Mouse (Mus musculus) activated CD4-positive, CD25-positive, alpha-beta regulatory T cell, adult 4 months (primary cell): ENCODE measurements around the gene Psmb5. TPM values are rescaled to one million over a fixed set of nuclear protein-coding genes. Genes with fewer than 3 reads are reported as not detected.

Experiments
- polyA plus RNA-seq, 2 experiments: library from polyadenylated mRNA; unstranded; fragments of 100-300 nt; shearing (Covaris generic); gene quantifications; one replicate each; pipeline ENCODE4 v1.2.1; 2017

Psmb5 gene
- polyA plus RNA-seq, 2 experiments from 2014 or later, result 178 to 210 TPM

Other genes with a start within 250 kb of the Psmb5 start
- gene Slc7a7, start 200.2 kb downstream of the Psmb5 start, polyA plus RNA-seq, result 1 to 10 TPM in 1 of 2 experiments, under 1 TPM in 1; 0.54 to 1.1 TPM
- 100 to 1,000 TPM; 315 to 319 TPM for gene Mrpl52, start 191.1 kb downstream of the Psmb5 start, polyA plus RNA-seq
- under 1 TPM; 0.24 to 0.25 TPM for gene Mmp14, start 186.4 kb downstream of the Psmb5 start, polyA plus RNA-seq
- gene Lrp10, start 153.9 kb downstream of the Psmb5 start, polyA plus RNA-seq, result 10 to 100 TPM; 57.4 to 62.2 TPM
- under 1 TPM; 0.57 TPM for gene Rem2, start 141.9 kb downstream of the Psmb5 start, polyA plus RNA-seq
- 10 to 100 TPM; 31.4 to 32.9 TPM for gene Prmt5, start 100.5 kb downstream of the Psmb5 start, polyA plus RNA-seq
- gene Haus4, start 63.4 kb downstream of the Psmb5 start, polyA plus RNA-seq, result 10 to 100 TPM; 30.2 to 33.5 TPM
- under 1 TPM in 1 of 2 experiments, not detected in 1; 0.20 TPM for gene Ajuba, start 40.5 kb downstream of the Psmb5 start, polyA plus RNA-seq
- 1 to 10 TPM; 2.3 TPM for gene 4931414P19Rik, start 12.0 kb downstream of the Psmb5 start, polyA plus RNA-seq
- not detected for gene Psmb11, start 3.4 kb upstream of the Psmb5 start, polyA plus RNA-seq
- not detected for gene Gm17606, start 22.9 kb upstream of the Psmb5 start, polyA plus RNA-seq
- under 1 TPM; 0.16 to 0.31 TPM for gene Cdh24, start 23.3 kb upstream of the Psmb5 start, polyA plus RNA-seq
- gene 1700123O20Rik, start 68.2 kb upstream of the Psmb5 start, polyA plus RNA-seq, result 10 to 100 TPM; 91.8 to 93.8 TPM
- gene Acin1, start 68.9 kb upstream of the Psmb5 start, polyA plus RNA-seq, result 100 to 1,000 TPM; 136 to 148 TPM
- not detected for gene Gm29776, start 80.8 kb upstream of the Psmb5 start, polyA plus RNA-seq
- gene Cebpe, start 94.2 kb upstream of the Psmb5 start, polyA plus RNA-seq, result not detected
- not detected for gene Slc7a8, start 163.9 kb upstream of the Psmb5 start, polyA plus RNA-seq
- not detected for gene Rnf212b, start 196.1 kb upstream of the Psmb5 start, polyA plus RNA-seq